Mouse (Mus musculus) midbrain, embryonic 10.5 days (tissue): Measurements from ENCODE around the gene Zfyve9. TPM values are rescaled to one million over a fixed set of nuclear protein-coding genes. Genes with fewer than 3 reads are reported as not detected.

Experiments used
- polyA plus RNA-seq: library from polyadenylated mRNA; unstranded; fragments of >200 nt; fragmentation: Nextera tagmentation; extraction: Ambion mirVana; gene quantifications from 2 replicates; pipeline ENCODE4 v1.2.1, GENCODE M21; 2016

Gene Zfyve9
- polyA plus RNA-seq, 1 experiment from 2014 or later = 3.9 TPM

Other genes starting within 250 kb of the Zfyve9 start
- 124 TPM in 2 replicates for gene Prpf38a, start 201.5 kb downstream of the Zfyve9 start, polyA plus RNA-seq
- 20.5 and 24.9 TPM in 2 replicates for gene Orc1, start 201.4 kb downstream of the Zfyve9 start, polyA plus RNA-seq
- gene Cc2d1b, start 160.9 kb downstream of the Zfyve9 start, polyA plus RNA-seq = 20.9 and 21.3 TPM in 2 replicates
- gene 3110021N24Rik, start 61.1 kb downstream of the Zfyve9 start, polyA plus RNA-seq = 1.1 and 1.4 TPM in 2 replicates
- gene Btf3l4, start 52.8 kb upstream of the Zfyve9 start, polyA plus RNA-seq = 213 and 242 TPM in 2 replicates
- gene Txndc12, start 53.8 kb upstream of the Zfyve9 start, polyA plus RNA-seq = 93.5 and 102 TPM in 2 replicates
- gene Kti12, start 67.0 kb upstream of the Zfyve9 start, polyA plus RNA-seq = 53.4 and 62.2 TPM in 2 replicates
- gene A730015C16Rik, start 67.8 kb upstream of the Zfyve9 start, polyA plus RNA-seq = 1.5 and 1.8 TPM in 2 replicates
- gene Rab3b, start 98.3 kb upstream of the Zfyve9 start, polyA plus RNA-seq = 32.6 and 32.8 TPM in 2 replicates
- gene Nrd1, start 219.9 kb upstream of the Zfyve9 start, polyA plus RNA-seq = 68.3 and 78.8 TPM in 2 replicates